Mouse (Mus musculus): ENCODE measurements at regions not wholly inside any gene's neighbourhood (a gene's known extent, or its start where the extent isn't known, plus 50 kb on each side); places are given as distances from the start of the nearest gene placed in this dataset.
A peak's percentile ranks its signal among the peaks of the same experiment; 100 is the strongest.

DNA sequence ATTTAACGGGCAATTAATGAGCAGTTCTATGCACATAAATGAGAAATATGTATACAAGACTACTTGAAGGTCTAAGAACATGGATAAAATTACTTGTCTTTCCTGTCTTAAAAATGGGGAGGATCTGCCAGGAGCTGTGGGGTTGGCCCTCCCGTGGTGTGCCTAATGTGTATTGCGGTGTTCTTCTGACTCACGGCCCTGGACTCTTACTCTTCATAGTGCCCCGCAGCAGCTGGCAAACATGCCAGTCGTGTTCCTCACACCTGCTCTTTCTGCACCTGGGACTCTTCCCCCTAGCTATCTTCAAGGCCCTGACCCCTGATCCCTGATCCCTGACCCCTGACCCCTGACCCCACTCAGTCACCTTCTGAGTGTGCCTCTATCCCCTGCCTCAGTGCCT, 352.3 kb upstream of the 5930422O12Rik start:
- no peak overlapping the region for H3K27ac ChIP-seq (ENCODE audit: low read depth, low read length)
- DNase-seq (ENCODE audit: low spot score), result no peak
- no peak overlapping the region for H3K4me3 ChIP-seq (ENCODE audit: low read depth, low read length)
- H3K9me3 ChIP-seq (ENCODE audit: control insufficient read depth, low read length), result no peaks in the 10 kb centered on the region
- 0 out of 2 replicates have a peak, but pooled peaks cover 2% of the 10 kb centered on the region for H3K4me1 ChIP-seq (replicated peaks; ENCODE audit: control insufficient read depth, insufficient read depth, low read length)
- no peak overlapping the region for H3K9ac ChIP-seq (ENCODE audit: low read length)
- no peaks in the 10 kb centered on the region for H3K36me3 ChIP-seq (ENCODE audit: control insufficient read depth, insufficient read depth, low read length)
- no peaks in the 10 kb centered on the region for H3K27me3 ChIP-seq (ENCODE audit: control insufficient read depth, insufficient read depth, low read length)
- ATAC-seq (replicated peaks; ENCODE audit: low FRiP score), result no peak
- no peak overlapping the region for H3K4me2 ChIP-seq (ENCODE audit: low read depth, low read length, severe bottlenecking)
- WGBS, result 83% methylated on average over 6 of the region's 6 CpGs

GRCm38 (mm10) chr8:33078125-33078524, 350.4 kb upstream of the 5930422O12Rik start:
- DNase-seq (ENCODE audit: low spot score) (no peak), ATAC-seq (replicated peaks; ENCODE audit: low FRiP score) (peak; percentile 63; the same call in 1 of the 2 replicates)
- H3K4me3 ChIP-seq (ENCODE audit: low read depth, low read length), result no peak overlapping the region
- H3K4me2 ChIP-seq (ENCODE audit: low read depth, low read length, severe bottlenecking), result no peak overlapping the region
- H3K27me3 ChIP-seq (ENCODE audit: control insufficient read depth, insufficient read depth, low read length), result no peaks in the 10 kb centered on the region
- no peaks in the 10 kb centered on the region for H3K36me3 ChIP-seq (ENCODE audit: control insufficient read depth, insufficient read depth, low read length)
- no peak overlapping the region for H3K27ac ChIP-seq (ENCODE audit: low read depth, low read length)
- WGBS, result 69% methylated on average over 3 of the region's 3 CpGs
- H3K9me3 ChIP-seq (ENCODE audit: control insufficient read depth, low read length), result no peaks in the 10 kb centered on the region
- H3K9ac ChIP-seq (ENCODE audit: low read length), result no peak overlapping the region
- 0 out of 2 replicates have a peak, but pooled peaks cover 2% of the 10 kb centered on the region for H3K4me1 ChIP-seq (replicated peaks; ENCODE audit: control insufficient read depth, insufficient read depth, low read length)

DNA sequence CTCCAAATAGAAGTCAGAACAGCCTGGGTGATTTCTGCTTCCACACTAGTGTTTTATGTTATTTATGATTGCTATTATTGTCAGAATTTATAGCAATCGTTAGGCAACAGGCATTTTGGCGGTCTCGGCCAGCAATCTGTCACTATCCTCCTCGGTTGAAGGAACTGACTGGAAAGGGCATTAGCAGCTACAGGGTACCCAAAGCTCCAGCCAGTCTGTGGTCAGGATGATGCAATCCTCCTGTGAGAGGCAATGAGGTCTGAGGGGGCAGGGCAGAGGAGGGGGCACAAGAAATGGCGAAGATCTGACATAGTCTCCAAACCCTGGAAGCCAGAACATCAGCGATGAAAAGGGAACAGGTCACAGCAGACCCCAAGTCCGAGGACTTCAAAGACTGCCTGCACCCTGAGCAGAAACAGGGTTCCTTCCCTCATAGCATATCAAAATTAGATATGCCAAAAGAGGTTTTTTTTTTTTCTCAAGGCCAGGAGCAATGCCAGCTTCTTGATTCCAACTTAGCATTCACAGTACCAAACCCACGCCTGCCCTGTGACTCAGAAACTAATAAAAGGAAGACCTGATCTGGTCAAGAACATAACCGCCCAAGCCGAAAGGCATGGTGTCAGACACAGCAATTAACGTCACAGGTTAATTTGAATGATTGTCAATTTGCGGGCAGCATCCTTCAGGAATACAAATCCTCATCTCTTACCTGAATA, 348.5 kb upstream of the 5930422O12Rik start:
- Histone ChIP-seq H3K9ac (ENCODE audit: low read length) (no peak overlapping the region), H3K27me3 (ENCODE audit: control insufficient read depth, insufficient read depth, low read length) (no peaks in the 10 kb centered on the region), H3K27ac (ENCODE audit: low read depth, low read length) (no peak overlapping the region), H3K9me3 (ENCODE audit: control insufficient read depth, low read length) (no peaks in the 10 kb centered on the region), H3K4me1 (replicated peaks; ENCODE audit: control insufficient read depth, insufficient read depth, low read length) (0 out of 2 replicates have a peak, but pooled peaks cover 2% of the 10 kb centered on the region), H3K4me2 (ENCODE audit: low read depth, low read length, severe bottlenecking) (no peak overlapping the region), H3K4me3 (ENCODE audit: low read depth, low read length) (no peak overlapping the region), H3K36me3 (ENCODE audit: control insufficient read depth, insufficient read depth, low read length) (no peaks in the 10 kb centered on the region)
- 91% methylated on average over 12 of the region's 12 CpGs for WGBS
- DNase-seq (ENCODE audit: low spot score) (no peak), ATAC-seq (replicated peaks; ENCODE audit: low FRiP score) (no peak)

DNA sequence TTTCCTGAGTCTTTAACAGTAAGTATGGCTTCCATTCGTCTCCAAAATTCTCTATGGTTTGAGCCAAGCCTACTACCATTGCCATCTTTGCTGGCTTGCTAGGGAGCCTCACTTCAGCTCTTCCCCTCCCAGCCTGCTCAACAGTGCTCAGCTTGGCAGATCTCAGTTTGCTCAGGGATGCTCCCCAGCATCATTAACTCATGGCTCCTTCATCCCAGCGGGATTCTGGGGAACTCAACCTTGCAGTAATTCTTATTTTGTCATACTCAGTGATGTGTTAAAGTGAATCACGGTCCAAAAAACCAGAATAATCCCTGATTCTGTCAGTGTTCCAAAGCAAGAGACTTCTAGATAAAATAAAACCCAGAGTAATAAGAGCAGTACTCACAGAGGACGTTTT, 346.6 kb upstream of the 5930422O12Rik start:
- Histone ChIP-seq H3K27me3 (ENCODE audit: control insufficient read depth, insufficient read depth, low read length) (no peaks in the 10 kb centered on the region), H3K27ac (ENCODE audit: low read depth, low read length) (no peak overlapping the region), H3K36me3 (ENCODE audit: control insufficient read depth, insufficient read depth, low read length) (no peaks in the 10 kb centered on the region), H3K9ac (ENCODE audit: low read length) (no peak overlapping the region), H3K9me3 (ENCODE audit: control insufficient read depth, low read length) (no peaks in the 10 kb centered on the region), H3K4me2 (ENCODE audit: low read depth, low read length, severe bottlenecking) (no peak overlapping the region), H3K4me3 (ENCODE audit: low read depth, low read length) (no peak overlapping the region), H3K4me1 (replicated peaks; ENCODE audit: control insufficient read depth, insufficient read depth, low read length) (no peaks in the 10 kb centered on the region)
- no peak for DNase-seq (ENCODE audit: low spot score)
- ATAC-seq (replicated peaks; ENCODE audit: low FRiP score), result no peak
- WGBS, result 74% methylated on average over 4 of the region's 4 CpGs

GRCm38 (mm10) chr8:33085461-33085860, 343.0 kb upstream of the 5930422O12Rik start:
- H3K4me1 ChIP-seq (replicated peaks; ENCODE audit: control insufficient read depth, insufficient read depth, low read length), result no peaks in the 10 kb centered on the region
- no peak overlapping the region for H3K9ac ChIP-seq (ENCODE audit: low read length)
- no peaks in the 10 kb centered on the region for H3K36me3 ChIP-seq (ENCODE audit: control insufficient read depth, insufficient read depth, low read length)
- 57% methylated on average over 5 of the region's 5 CpGs for WGBS
- no peak overlapping the region for H3K4me3 ChIP-seq (ENCODE audit: low read depth, low read length)
- no peaks in the 10 kb centered on the region for H3K27me3 ChIP-seq (ENCODE audit: control insufficient read depth, insufficient read depth, low read length)
- ATAC-seq (replicated peaks; ENCODE audit: low FRiP score) (no peak), DNase-seq (ENCODE audit: low spot score) (no peak)
- H3K27ac ChIP-seq (ENCODE audit: low read depth, low read length), result no peak overlapping the region
- no peak overlapping the region for H3K4me2 ChIP-seq (ENCODE audit: low read depth, low read length, severe bottlenecking)
- no peaks in the 10 kb centered on the region for H3K9me3 ChIP-seq (ENCODE audit: control insufficient read depth, low read length)

DNA sequence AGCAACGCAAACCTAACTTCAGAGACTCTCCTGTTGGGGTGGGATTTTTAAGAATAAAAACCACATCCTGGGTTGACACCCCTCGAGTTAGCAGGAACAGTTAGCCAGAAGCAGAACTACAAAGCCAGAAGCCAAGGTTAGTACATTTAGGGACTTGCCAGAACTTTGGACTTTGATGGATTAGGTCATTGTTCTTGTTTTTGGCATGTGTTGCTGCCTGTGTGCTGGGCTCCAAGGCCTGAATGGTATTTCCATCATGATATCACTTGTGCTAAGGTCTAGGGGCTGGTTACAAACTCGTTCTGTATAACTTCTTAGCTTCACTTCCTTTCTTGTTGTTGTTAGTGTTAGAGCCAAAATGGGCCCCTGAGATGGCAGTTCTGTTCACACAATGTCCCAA, 338.8 kb upstream of the 5930422O12Rik start:
- no peak overlapping the region for H3K4me2 ChIP-seq (ENCODE audit: low read depth, low read length, severe bottlenecking)
- H3K9me3 ChIP-seq (ENCODE audit: control insufficient read depth, low read length), result no peaks in the 10 kb centered on the region
- 77% methylated on average over 3 of the region's 3 CpGs for WGBS
- no peak overlapping the region for H3K27ac ChIP-seq (ENCODE audit: low read depth, low read length)
- ATAC-seq (replicated peaks; ENCODE audit: low FRiP score) (no peak), DNase-seq (ENCODE audit: low spot score) (no peak)
- H3K9ac ChIP-seq (ENCODE audit: low read length), result no peak overlapping the region
- H3K4me3 ChIP-seq (ENCODE audit: low read depth, low read length), result no peak overlapping the region
- H3K27me3 ChIP-seq (ENCODE audit: control insufficient read depth, insufficient read depth, low read length), result no peaks in the 10 kb centered on the region
- no peaks in the 10 kb centered on the region for H3K36me3 ChIP-seq (ENCODE audit: control insufficient read depth, insufficient read depth, low read length)
- H3K4me1 ChIP-seq (replicated peaks; ENCODE audit: control insufficient read depth, insufficient read depth, low read length), result no peaks in the 10 kb centered on the region

DNA sequence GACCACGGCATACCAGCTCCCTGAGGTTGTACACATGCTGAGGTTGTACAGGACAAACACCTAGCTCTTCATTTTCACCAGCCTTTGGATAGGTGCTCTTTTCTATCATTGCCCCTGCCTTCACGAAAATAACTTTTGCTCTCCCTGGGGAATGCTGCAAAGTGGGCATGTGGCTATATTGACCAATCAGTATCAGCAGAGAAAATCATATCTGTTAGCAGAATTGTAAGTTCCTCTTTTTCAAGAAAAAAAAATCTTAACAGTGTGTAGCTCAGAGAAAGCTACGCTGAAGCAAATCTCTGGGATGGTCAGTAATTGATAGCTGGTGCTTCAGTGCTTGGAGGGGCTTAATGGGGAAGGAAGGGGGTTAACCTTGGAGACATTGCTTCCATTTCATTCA, 319.6 kb upstream of the 5930422O12Rik start:
- ATAC-seq (replicated peaks; ENCODE audit: low FRiP score) (no peak), DNase-seq (ENCODE audit: low spot score) (no peak)
- no peaks in the 10 kb centered on the region for H3K36me3 ChIP-seq (ENCODE audit: control insufficient read depth, insufficient read depth, low read length)
- 88% methylated on average over 3 of the region's 3 CpGs for WGBS
- H3K4me3 ChIP-seq (ENCODE audit: low read depth, low read length), result no peak overlapping the region
- H3K27me3 ChIP-seq (ENCODE audit: control insufficient read depth, insufficient read depth, low read length), result no peaks in the 10 kb centered on the region
- H3K9ac ChIP-seq (ENCODE audit: low read length), result no peak overlapping the region
- no peaks in the 10 kb centered on the region for H3K4me1 ChIP-seq (replicated peaks; ENCODE audit: control insufficient read depth, insufficient read depth, low read length)
- no peak overlapping the region for H3K4me2 ChIP-seq (ENCODE audit: low read depth, low read length, severe bottlenecking)
- H3K27ac ChIP-seq (ENCODE audit: low read depth, low read length), result no peak overlapping the region
- H3K9me3 ChIP-seq (ENCODE audit: control insufficient read depth, low read length), result no peaks in the 10 kb centered on the region

DNA sequence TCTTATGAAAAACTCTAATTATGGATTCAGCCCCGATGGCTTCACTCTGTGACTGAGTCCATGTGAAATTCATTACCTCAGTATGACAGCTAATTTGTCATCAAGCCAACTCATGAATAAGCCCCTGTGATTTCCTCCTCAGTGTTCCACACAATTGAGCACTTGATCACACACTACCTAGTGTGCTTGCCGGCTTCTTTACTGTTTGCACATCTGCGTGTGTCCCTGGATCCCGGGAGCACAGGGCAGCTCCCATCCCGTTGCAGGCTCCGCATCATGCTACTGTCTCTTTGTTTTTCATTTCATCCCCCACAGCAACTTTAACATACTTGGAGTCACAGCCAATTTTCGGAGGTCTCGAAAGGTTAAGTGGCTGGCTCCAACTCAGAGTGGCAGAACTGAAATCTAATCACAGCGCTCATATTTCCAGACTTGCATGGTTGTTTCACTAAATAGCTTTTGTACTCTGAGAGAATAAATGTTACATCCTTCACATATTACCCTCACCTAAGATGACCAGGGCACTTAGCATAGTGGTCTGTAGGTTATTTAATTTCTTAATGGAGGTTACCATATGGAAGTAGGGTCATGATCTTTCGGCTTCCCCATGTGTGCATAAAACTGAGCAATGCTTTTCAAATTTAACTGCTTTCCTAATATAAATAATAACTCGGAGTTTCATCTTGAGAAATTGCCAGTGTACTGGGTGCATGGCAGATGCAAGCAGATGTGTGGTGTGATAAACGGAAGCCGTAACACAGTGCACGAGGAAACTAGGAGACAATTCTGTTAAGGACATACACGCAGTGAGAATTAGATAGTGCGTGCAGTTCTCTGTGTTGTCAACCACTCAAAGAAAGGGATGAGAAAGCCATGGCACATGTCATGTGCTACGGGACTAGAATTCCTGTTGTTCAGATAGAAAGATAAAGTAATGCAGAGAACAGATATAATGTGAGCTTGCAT, 313.0 kb upstream of the 5930422O12Rik start:
- no peak for ATAC-seq (replicated peaks; ENCODE audit: low FRiP score)
- no peak for DNase-seq (ENCODE audit: low spot score)
- Histone ChIP-seq H3K27ac (ENCODE audit: low read depth, low read length) (no peak overlapping the region), H3K4me1 (replicated peaks; ENCODE audit: control insufficient read depth, insufficient read depth, low read length) (no peaks in the 10 kb centered on the region), H3K27me3 (ENCODE audit: control insufficient read depth, insufficient read depth, low read length) (no peaks in the 10 kb centered on the region), H3K4me2 (ENCODE audit: low read depth, low read length, severe bottlenecking) (no peak overlapping the region), H3K4me3 (ENCODE audit: low read depth, low read length) (no peak overlapping the region), H3K9me3 (ENCODE audit: control insufficient read depth, low read length) (no peaks in the 10 kb centered on the region), H3K36me3 (ENCODE audit: control insufficient read depth, insufficient read depth, low read length) (no peaks in the 10 kb centered on the region), H3K9ac (ENCODE audit: low read length) (no peak overlapping the region)
- 77% methylated on average over 17 of the region's 17 CpGs for WGBS
